Mouse (Mus musculus): ENCODE data around the gene Zc3h6.
"Not testable (repeated sequence)": the region's sequence is repeated elsewhere in the genome, so short reads cannot be mapped to it uniquely, and the experiment has no call there.

Zc3h6 gene

GRCm38 (mm10) chr2:128966641-128967580, at the start of gene Zc3h6:
Gene Zc3h6 (plus strand): TSS chr2:128967402.
- in situ Hi-C loops (cut with MboI) = no loop called here

- in situ Hi-C loops (cut with MboI) = loop anchor here (25.0 kb wide), 1 partner anchor 338 kb away; no protein-coding TSS in a partner anchor
Observed at GRCm38 (mm10) chr2:128924799-128925198, 42.4 kb upstream of the Zc3h6 start.

GRCm38 (mm10) chr2:128928446-128928845, 38.8 kb upstream of the Zc3h6 start:
- in situ Hi-C loops (cut with MboI) = loop anchor here (25.0 kb wide), 1 partner anchor 334 kb away; no protein-coding TSS in a partner anchor

- in situ Hi-C loops (cut with MboI) = loop anchor here (25.0 kb wide), 1 partner anchor 332 kb away; no protein-coding TSS in a partner anchor
Observed at GRCm38 (mm10) chr2:128930704-128931103, 36.5 kb upstream of the Zc3h6 start.

GRCm38 (mm10) chr2:128936256-128936655, 30.9 kb upstream of the Zc3h6 start:
- in situ Hi-C loops (cut with MboI) = loop anchor here (25.0 kb wide), 1 partner anchor 326 kb away; no protein-coding TSS in a partner anchor

- in situ Hi-C loops (cut with MboI) = loop anchor here (10.0 to 25.0 kb wide), 2 partner anchors 111 to 318 kb away; no protein-coding TSS in a partner anchor
Observed at GRCm38 (mm10) chr2:128943538-128944528, 23.4 kb upstream of the Zc3h6 start, which contains the start of gene Zc3h8. Gene Zc3h8 (minus strand): TSS chr2:128944077.

- in situ Hi-C loops (cut with MboI) = loop anchor here (10.0 to 25.0 kb wide), 2 partner anchors 107 to 314 kb away; no protein-coding TSS in a partner anchor
Observed at GRCm38 (mm10) chr2:128947962-128948588, 19.1 kb upstream of the Zc3h6 start.

GRCm38 (mm10) chr2:128954186-128954585, 13.0 kb upstream of the Zc3h6 start:
- in situ Hi-C loops (cut with MboI) = no loop called here

GRCm38 (mm10) chr2:128965505-128966105, 1.6 kb upstream of the Zc3h6 start:
- in situ Hi-C loops (cut with MboI) = no loop called here

- in situ Hi-C loops (cut with MboI) = no loop called here
Observed at GRCm38 (mm10) chr2:128966236-128966635, 966 bp upstream of the Zc3h6 start.

- in situ Hi-C loops (cut with MboI) = no loop called here
Observed at GRCm38 (mm10) chr2:128967661-128968441, 649 bp downstream of the Zc3h6 start, which contains the start of gene Gm10762. Gene Gm10762 (minus strand): TSS chr2:128967725.

GRCm38 (mm10) chr2:128968475-128969083, 1.4 kb downstream of the Zc3h6 start:
- in situ Hi-C loops (cut with MboI) = no loop called here

GRCm38 (mm10) chr2:128972301-128972700, 5.1 kb downstream of the Zc3h6 start:
- in situ Hi-C loops (cut with MboI) = no loop called here

- in situ Hi-C loops (cut with MboI) = no loop called here
Observed at GRCm38 (mm10) chr2:128975572-128975971, 8.4 kb downstream of the Zc3h6 start.

- in situ Hi-C loops (cut with MboI) = no loop called here
Observed at GRCm38 (mm10) chr2:128984746-128985145, 17.5 kb downstream of the Zc3h6 start.

GRCm38 (mm10) chr2:129004872-129005271, 37.7 kb downstream of the Zc3h6 start:
- in situ Hi-C loops (cut with MboI) = no loop called here

GRCm38 (mm10) chr2:129006194-129006749, 39.1 kb downstream of the Zc3h6 start:
- in situ Hi-C loops (cut with MboI) = no loop called here

GRCm38 (mm10) chr2:129008867-129009266, 41.7 kb downstream of the Zc3h6 start:
- in situ Hi-C loops (cut with MboI) = not testable (repeated sequence)

GRCm38 (mm10) chr2:129020106-129020505, 52.9 kb downstream of the Zc3h6 start:
- in situ Hi-C loops (cut with MboI) = no loop called here
